Mouse (Mus musculus): Measurements from ENCODE around the gene Haao.

- TF ChIP-seq CTCF (IDR thresholded peaks at IDR 0.05; ENCODE audit: control insufficient read depth, insufficient read depth, insufficient replicate concordance, low read depth, low read length) (no peak), POLR2A (IDR thresholded peaks at IDR 0.05; ENCODE audit: control insufficient read depth, low read depth, low read length) (no peak)
Observed at GRCm38 (mm10) chr17:83853831-83854230, 6.1 kb upstream of the Haao start.
